Mouse (Mus musculus): ENCODE data around the gene Insyn1. TPM values are rescaled to one million over a fixed set of nuclear protein-coding genes. Genes with fewer than 3 reads are reported as not detected.

Gene Insyn1
- polyA plus RNA-seq, 1 experiment from 2014 or later = 2.2 TPM

- no peaks in the 10 kb centered on the region; the same call in 1 of the 2 replicates for H3K27me3 ChIP-seq (ENCODE audit: control insufficient read depth, insufficient read depth, low read length)
- no peak for ATAC-seq (ENCODE audit: insufficient number of reproducible peaks, low FRiP score, low TSS enrichment, low read depth)
- H3K9ac ChIP-seq (ENCODE audit: low read length) = no peak overlapping the region
- H3K36me3 ChIP-seq (ENCODE audit: control insufficient read depth, insufficient read depth, low read length) = no peaks in the 10 kb centered on the region
- no peaks in the 10 kb centered on the region for H3K9me3 ChIP-seq (ENCODE audit: control insufficient read depth, low read length)
- H3K27ac ChIP-seq (replicated peaks; ENCODE audit: low read depth, low read length) = no peak overlapping the region
- no peak overlapping the region for H3K4me2 ChIP-seq (ENCODE audit: low read depth, severe bottlenecking)
- no peak for DNase-seq (ENCODE audit: low spot score)
- H3K4me1 ChIP-seq (ENCODE audit: control insufficient read depth, insufficient read depth, low read length) = peaks cover 10% of the 10 kb centered on the region
- no peak overlapping the region for H3K4me3 ChIP-seq (ENCODE audit: low read depth, low read length)
- 73% methylated on average over 2 of the region's 2 CpGs for WGBS
Measured at GRCm38 (mm10) chr9:58495035-58495434, 6.6 kb downstream of the Insyn1 start.

- ATAC-seq (ENCODE audit: insufficient number of reproducible peaks, low FRiP score, low TSS enrichment, low read depth) (no peak), DNase-seq (ENCODE audit: low spot score) (no peak)
- Histone ChIP-seq H3K27ac (replicated peaks; ENCODE audit: low read depth, low read length) (no peak overlapping the region), H3K4me1 (ENCODE audit: control insufficient read depth, insufficient read depth, low read length) (no peaks in the 10 kb centered on the region), H3K9me3 (ENCODE audit: control insufficient read depth, low read length) (no peaks in the 10 kb centered on the region), H3K9ac (ENCODE audit: low read length) (no peak overlapping the region), H3K4me3 (ENCODE audit: low read depth, low read length) (no peak overlapping the region), H3K4me2 (ENCODE audit: low read depth, severe bottlenecking) (no peak overlapping the region), H3K27me3 (ENCODE audit: control insufficient read depth, insufficient read depth, low read length) (no peaks in the 10 kb centered on the region), H3K36me3 (ENCODE audit: control insufficient read depth, insufficient read depth, low read length) (no peaks in the 10 kb centered on the region)
- 31% methylated on average over 4 of the region's 4 CpGs for WGBS
Measured at GRCm38 (mm10) chr9:58496470-58497182, 8.2 kb downstream of the Insyn1 start.

GRCm38 (mm10) chr9:58497942-58498341 lies 9.5 kb downstream of the Insyn1 start:
- H3K27me3 ChIP-seq (ENCODE audit: control insufficient read depth, insufficient read depth, low read length) = no peaks in the 10 kb centered on the region
- no peak overlapping the region for H3K27ac ChIP-seq (replicated peaks; ENCODE audit: low read depth, low read length)
- no peak overlapping the region for H3K4me3 ChIP-seq (ENCODE audit: low read depth, low read length)
- H3K9ac ChIP-seq (ENCODE audit: low read length) = no peak overlapping the region
- 58% methylated on average over 4 of the region's 4 CpGs for WGBS
- H3K9me3 ChIP-seq (ENCODE audit: control insufficient read depth, low read length) = no peaks in the 10 kb centered on the region
- ATAC-seq (ENCODE audit: insufficient number of reproducible peaks, low FRiP score, low TSS enrichment, low read depth) (no peak), DNase-seq (ENCODE audit: low spot score) (no peak)
- no peaks in the 10 kb centered on the region for H3K36me3 ChIP-seq (ENCODE audit: control insufficient read depth, insufficient read depth, low read length)
- H3K4me1 ChIP-seq (ENCODE audit: control insufficient read depth, insufficient read depth, low read length) = no peaks in the 10 kb centered on the region
- no peak overlapping the region for H3K4me2 ChIP-seq (ENCODE audit: low read depth, severe bottlenecking)

- H3K4me2 ChIP-seq (ENCODE audit: low read depth, severe bottlenecking) = no peak overlapping the region
- no peak for ATAC-seq (ENCODE audit: insufficient number of reproducible peaks, low FRiP score, low TSS enrichment, low read depth)
- H3K36me3 ChIP-seq (ENCODE audit: control insufficient read depth, insufficient read depth, low read length) = no peaks in the 10 kb centered on the region
- H3K4me3 ChIP-seq (ENCODE audit: low read depth, low read length) = no peak overlapping the region
- no peak overlapping the region for H3K9ac ChIP-seq (ENCODE audit: low read length)
- 90% methylated on average over 5 of the region's 5 CpGs for WGBS
- H3K4me1 ChIP-seq (ENCODE audit: control insufficient read depth, insufficient read depth, low read length) = no peaks in the 10 kb centered on the region
- H3K27me3 ChIP-seq (ENCODE audit: control insufficient read depth, insufficient read depth, low read length) = no peaks in the 10 kb centered on the region
- H3K27ac ChIP-seq (replicated peaks; ENCODE audit: low read depth, low read length) = no peak overlapping the region
- no peak for DNase-seq (ENCODE audit: low spot score)
- no peaks in the 10 kb centered on the region for H3K9me3 ChIP-seq (ENCODE audit: control insufficient read depth, low read length)
Measured at GRCm38 (mm10) chr9:58500946-58501345, 12.5 kb downstream of the Insyn1 start.

DNA sequence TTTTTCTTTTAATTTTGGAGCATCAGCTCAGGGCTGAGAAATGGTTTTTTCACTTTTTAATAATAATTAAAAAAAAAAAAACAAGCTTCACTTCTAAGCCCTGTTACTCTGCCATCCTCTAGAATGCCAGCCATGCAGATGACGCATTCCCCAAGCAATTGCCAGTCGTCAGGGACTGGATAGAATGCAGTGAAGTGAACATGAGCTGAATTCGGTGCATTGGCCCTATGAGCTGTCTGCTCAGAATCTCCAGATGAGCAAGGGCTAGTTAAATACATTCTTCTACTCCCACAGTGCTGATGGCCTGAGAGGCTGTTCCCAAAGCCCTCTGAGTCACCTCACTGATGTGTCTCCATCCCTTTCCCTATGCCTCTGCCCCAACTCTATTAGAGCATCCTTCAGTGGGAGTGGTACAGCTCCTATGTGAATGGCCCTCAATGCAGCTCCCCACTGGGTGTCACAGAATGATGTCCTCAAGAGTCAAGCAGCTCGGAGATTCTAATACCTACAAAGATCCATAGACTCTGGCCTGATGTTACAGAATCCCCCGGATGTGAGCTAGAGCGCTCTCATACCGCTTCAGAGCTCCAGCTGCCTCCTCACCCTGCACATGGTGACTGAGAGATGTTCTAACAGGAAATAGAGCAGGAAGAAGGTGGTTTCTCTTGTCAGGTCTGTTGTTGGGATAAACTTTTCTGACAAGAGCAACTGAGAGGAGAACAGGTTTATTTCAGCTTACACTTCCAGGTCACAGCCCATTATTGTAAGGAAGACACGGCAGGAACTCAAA lies 19.0 kb downstream of the Insyn1 start:
- ATAC-seq (ENCODE audit: insufficient number of reproducible peaks, low FRiP score, low TSS enrichment, low read depth) (no peak), DNase-seq (ENCODE audit: low spot score) (no peak)
- H3K4me3 ChIP-seq (ENCODE audit: low read depth, low read length) = no peak overlapping the region
- no peak overlapping the region for H3K4me2 ChIP-seq (ENCODE audit: low read depth, severe bottlenecking)
- H3K4me1 ChIP-seq (ENCODE audit: control insufficient read depth, insufficient read depth, low read length) = no peaks in the 10 kb centered on the region
- H3K9ac ChIP-seq (ENCODE audit: low read length) = no peak overlapping the region
- H3K27ac ChIP-seq (replicated peaks; ENCODE audit: low read depth, low read length) = no peak overlapping the region
- WGBS = 82% methylated on average over 8 of the region's 8 CpGs
- H3K27me3 ChIP-seq (ENCODE audit: control insufficient read depth, insufficient read depth, low read length) = no peaks in the 10 kb centered on the region
- H3K9me3 ChIP-seq (ENCODE audit: control insufficient read depth, low read length) = no peaks in the 10 kb centered on the region
- H3K36me3 ChIP-seq (ENCODE audit: control insufficient read depth, insufficient read depth, low read length) = no peaks in the 10 kb centered on the region

DNA sequence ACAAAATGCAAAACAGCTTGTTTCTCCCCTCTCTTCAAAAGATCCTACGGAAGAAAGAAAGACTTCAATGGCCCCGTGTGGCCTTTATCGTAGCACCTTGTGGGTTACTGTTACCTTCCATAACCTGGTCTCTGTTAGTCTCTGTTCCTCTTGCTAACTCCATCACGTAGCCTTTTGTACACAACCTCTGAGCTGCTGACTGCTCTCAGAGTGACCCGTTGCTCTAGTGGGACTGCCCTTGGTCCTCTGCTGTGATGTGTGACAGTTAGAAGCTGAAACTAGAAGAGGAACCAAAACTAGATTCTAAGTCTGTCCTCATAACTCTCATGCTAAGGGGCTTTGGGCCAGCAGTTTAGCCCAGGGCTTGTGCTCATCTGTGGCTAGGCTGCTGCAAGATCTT lies 22.0 kb downstream of the Insyn1 start:
- Histone ChIP-seq H3K9ac (ENCODE audit: low read length) (no peak overlapping the region), H3K27ac (replicated peaks; ENCODE audit: low read depth, low read length) (no peak overlapping the region), H3K9me3 (ENCODE audit: control insufficient read depth, low read length) (no peaks in the 10 kb centered on the region), H3K4me2 (ENCODE audit: low read depth, severe bottlenecking) (no peak overlapping the region), H3K36me3 (ENCODE audit: control insufficient read depth, insufficient read depth, low read length) (no peaks in the 10 kb centered on the region), H3K4me3 (ENCODE audit: low read depth, low read length) (no peak overlapping the region), H3K27me3 (ENCODE audit: control insufficient read depth, insufficient read depth, low read length) (no peaks in the 10 kb centered on the region), H3K4me1 (ENCODE audit: control insufficient read depth, insufficient read depth, low read length) (no peaks in the 10 kb centered on the region)
- WGBS = 89% methylated on average over 5 of the region's 5 CpGs
- DNase-seq (ENCODE audit: low spot score) (no peak), ATAC-seq (ENCODE audit: insufficient number of reproducible peaks, low FRiP score, low TSS enrichment, low read depth) (no peak)

DNA sequence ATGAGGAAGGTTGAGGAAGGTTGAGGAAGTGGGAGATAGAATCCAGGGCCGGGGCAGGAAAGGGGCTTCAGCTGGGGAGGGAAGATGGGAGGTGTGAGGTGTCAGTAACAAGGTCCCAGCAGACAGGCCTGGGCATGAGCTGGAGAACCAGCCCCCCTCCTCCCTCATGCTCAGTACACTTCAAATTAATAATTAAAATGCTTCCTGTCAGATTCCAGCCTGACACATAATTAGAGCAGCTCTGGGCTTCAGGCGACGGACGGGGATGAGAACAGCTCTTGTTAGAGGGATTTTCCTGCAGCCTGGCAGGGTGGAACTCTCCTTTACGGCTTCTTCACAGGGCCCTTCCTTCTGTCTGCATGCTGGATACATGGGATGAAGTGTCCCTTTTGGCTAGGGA lies 25.3 kb downstream of the Insyn1 start:
- no peak for DNase-seq (ENCODE audit: low spot score)
- Histone ChIP-seq H3K4me1 (ENCODE audit: control insufficient read depth, insufficient read depth, low read length) (peaks cover 10% of the 10 kb centered on the region; the same call in 1 of the 2 replicates), H3K4me3 (ENCODE audit: low read depth, low read length) (no peak overlapping the region), H3K4me2 (ENCODE audit: low read depth, severe bottlenecking) (no peak overlapping the region), H3K36me3 (ENCODE audit: control insufficient read depth, insufficient read depth, low read length) (no peaks in the 10 kb centered on the region), H3K9me3 (ENCODE audit: control insufficient read depth, low read length) (no peaks in the 10 kb centered on the region), H3K9ac (ENCODE audit: low read length) (no peak overlapping the region), H3K27me3 (ENCODE audit: control insufficient read depth, insufficient read depth, low read length) (no peaks in the 10 kb centered on the region), H3K27ac (replicated peaks; ENCODE audit: low read depth, low read length) (no peak overlapping the region)
- no peak for ATAC-seq (ENCODE audit: insufficient number of reproducible peaks, low FRiP score, low TSS enrichment, low read depth)
- 38% methylated on average over 5 of the region's 5 CpGs for WGBS

- Histone ChIP-seq H3K9me3 (ENCODE audit: control insufficient read depth, low read length) (no peaks in the 10 kb centered on the region), H3K9ac (ENCODE audit: low read length) (no peak overlapping the region), H3K4me2 (ENCODE audit: low read depth, severe bottlenecking) (no peak overlapping the region), H3K4me3 (ENCODE audit: low read depth, low read length) (no peak overlapping the region), H3K4me1 (ENCODE audit: control insufficient read depth, insufficient read depth, low read length) (peaks cover 10% of the 10 kb centered on the region; the same call in 1 of the 2 replicates), H3K27me3 (ENCODE audit: control insufficient read depth, insufficient read depth, low read length) (no peaks in the 10 kb centered on the region), H3K36me3 (ENCODE audit: control insufficient read depth, insufficient read depth, low read length) (no peaks in the 10 kb centered on the region), H3K27ac (replicated peaks; ENCODE audit: low read depth, low read length) (no peak overlapping the region)
- 81% methylated on average over 3 of the region's 3 CpGs for WGBS
- ATAC-seq (ENCODE audit: insufficient number of reproducible peaks, low FRiP score, low TSS enrichment, low read depth) = no peak
- DNase-seq (ENCODE audit: low spot score) = no peak
Measured at GRCm38 (mm10) chr9:58516480-58516879, 28.1 kb downstream of the Insyn1 start.
